Mouse (Mus musculus) midbrain, embryonic 12.5 days (tissue): ENCODE measurements around the gene Cebpa. TPM values are rescaled to one million over a fixed set of nuclear protein-coding genes. Genes with fewer than 3 reads are reported as not detected.

ENCODE experiments used
- ATAC-seq: fragments of 200-750 bp; cut with Nextera tagmentation; 2 replicates; pipeline ENCODE4 v1.8.0; 2017; ENCODE audit warnings: low read depth, moderate TSS enrichment, moderate library complexity; ENCODE audit not compliant: low FRiP score
- H3K27ac ChIP-seq: fragments of 300-500 bp; sonication (generic); replicated peaks from 2 replicates; pipeline ENCODE4 v1.5.1; 2016; ENCODE audit warnings: mild to moderate bottlenecking
- H3K27me3 ChIP-seq: fragments of 300-500 bp; sonication (generic); 2 replicates; pipeline ENCODE4 v1.6.1; 2016; ENCODE audit warnings: mild to moderate bottlenecking
- H3K36me3 ChIP-seq: fragments of 300-500 bp; sonication (generic); 2 replicates; pipeline ENCODE4 v1.6.1; 2016
- H3K4me1 ChIP-seq: fragments of 300-500 bp; sonication (generic); 2 replicates; pipeline ENCODE4 v1.6.1; 2016
- H3K4me2 ChIP-seq: fragments of 300-500 bp; sonication (generic); replicated peaks from 2 replicates; pipeline ENCODE4 v1.6.1; 2016; ENCODE audit warnings: mild to moderate bottlenecking, moderate library complexity
- H3K4me3 ChIP-seq: fragments of 300-500 bp; sonication (generic); 2 replicates; pipeline ENCODE4 v1.5.1; 2016; ENCODE audit warnings: mild to moderate bottlenecking
- H3K9ac ChIP-seq: fragments of 300-500 bp; sonication (generic); replicated peaks from 2 replicates; pipeline ENCODE4 v1.6.1; 2016; ENCODE audit warnings: mild to moderate bottlenecking, moderate library complexity
- H3K9me3 ChIP-seq: fragments of 300-500 bp; sonication (generic); 2 replicates; pipeline ENCODE4 v1.6.1; 2016; ENCODE audit warnings: mild to moderate bottlenecking
- WGBS: fragments of 180-500 bp; shearing (Covaris S2); methylation state at CpG from one replicate; pipeline ENCODE4 v1.1.7; 2016; 5-methylcytosine and 5-hydroxymethylcytosine counted together
- polyA plus RNA-seq: library from polyadenylated mRNA; unstranded; fragments of >200 nt; fragmentation: Nextera tagmentation; extraction: Ambion mirVana; gene quantifications from 2 replicates; pipeline ENCODE4 v1.2.1, GENCODE M21; 2016

Cebpa gene
- polyA plus RNA-seq, 1 experiment from 2014 or later, result 0.77 TPM

GRCm38 (mm10) chr7:35134621-35135020 lies 15.5 kb downstream of the Cebpa start:
- no peak overlapping the region for H3K9ac ChIP-seq
- no peaks in the 10 kb centered on the region for H3K4me1 ChIP-seq
- H3K9me3 ChIP-seq, result no peaks in the 10 kb centered on the region
- H3K4me3 ChIP-seq, result no peak overlapping the region
- ATAC-seq, result no peak
- 46% methylated on average over 5 of the region's 5 CpGs for WGBS
- H3K27me3 ChIP-seq, result 0 out of 2 replicates have a peak, but pooled peaks cover 3% of the 10 kb centered on the region
- H3K4me2 ChIP-seq, result no peak overlapping the region
- H3K36me3 ChIP-seq, result no peaks in the 10 kb centered on the region
- no peak overlapping the region for H3K27ac ChIP-seq

GRCm38 (mm10) chr7:35137524-35137923 lies 18.4 kb downstream of the Cebpa start:
- Histone ChIP-seq H3K36me3 (no peaks in the 10 kb centered on the region), H3K27ac (no peak overlapping the region), H3K27me3 (0 out of 2 replicates have a peak, but pooled peaks cover 3% of the 10 kb centered on the region), H3K9ac (no peak overlapping the region), H3K4me3 (no peak overlapping the region), H3K9me3 (no peaks in the 10 kb centered on the region), H3K4me2 (no peak overlapping the region), H3K4me1 (no peaks in the 10 kb centered on the region)
- 82% methylated on average over 1 of the region's 1 CpGs for WGBS
- ATAC-seq, result no peak

GRCm38 (mm10) chr7:35138481-35138880 lies 19.4 kb downstream of the Cebpa start:
- no peak for ATAC-seq
- Histone ChIP-seq H3K9me3 (no peaks in the 10 kb centered on the region), H3K9ac (no peak overlapping the region), H3K27me3 (0 out of 2 replicates have a peak, but pooled peaks cover under 1% of the 10 kb centered on the region), H3K36me3 (no peaks in the 10 kb centered on the region), H3K4me3 (no peak overlapping the region), H3K27ac (no peak overlapping the region), H3K4me1 (no peaks in the 10 kb centered on the region), H3K4me2 (no peak overlapping the region)
- WGBS, result 67% methylated on average over 4 of the region's 4 CpGs

- H3K9me3 ChIP-seq, result no peaks in the 10 kb centered on the region
- no peak overlapping the region for H3K4me3 ChIP-seq
- 82% methylated on average over 5 of the region's 5 CpGs for WGBS
Measured at GRCm38 (mm10) chr7:35139880-35140279, 20.8 kb downstream of the Cebpa start.

GRCm38 (mm10) chr7:35141519-35141918 lies 22.4 kb downstream of the Cebpa start:
- Histone ChIP-seq H3K27ac (no peak overlapping the region), H3K4me1 (no peaks in the 10 kb centered on the region), H3K9ac (no peak overlapping the region), H3K36me3 (no peaks in the 10 kb centered on the region), H3K9me3 (no peaks in the 10 kb centered on the region), H3K4me3 (no peak overlapping the region), H3K4me2 (no peak overlapping the region), H3K27me3 (no peaks in the 10 kb centered on the region)
- WGBS, result 75% methylated on average over 5 of the region's 5 CpGs
- no peak for ATAC-seq

More at GRCm38 (mm10) chr7:35139880-35140279, 20.8 kb downstream of the Cebpa start:
- no peak overlapping the region for H3K27ac ChIP-seq
- no peaks in the 10 kb centered on the region for H3K27me3 ChIP-seq
- no peak overlapping the region for H3K4me2 ChIP-seq
- no peak overlapping the region for H3K9ac ChIP-seq
- H3K4me1 ChIP-seq, result no peaks in the 10 kb centered on the region
- H3K36me3 ChIP-seq, result no peaks in the 10 kb centered on the region
- ATAC-seq, result no peak

GRCm38 (mm10) chr7:35142522-35142921 lies 23.4 kb downstream of the Cebpa start:
- no peaks in the 10 kb centered on the region for H3K9me3 ChIP-seq
- H3K27ac ChIP-seq, result no peak overlapping the region
- no peak overlapping the region for H3K4me3 ChIP-seq
- H3K4me2 ChIP-seq, result no peak overlapping the region
- ATAC-seq, result no peak
- WGBS, result 78% methylated on average over 8 of the region's 8 CpGs
- H3K36me3 ChIP-seq, result no peaks in the 10 kb centered on the region
- 0 out of 2 replicates have a peak, but pooled peaks cover 2% of the 10 kb centered on the region for H3K4me1 ChIP-seq
- no peak overlapping the region for H3K9ac ChIP-seq
- no peaks in the 10 kb centered on the region for H3K27me3 ChIP-seq

- Histone ChIP-seq H3K9ac (no peak overlapping the region), H3K4me1 (0 out of 2 replicates have a peak, but pooled peaks cover 6% of the 10 kb centered on the region), H3K27me3 (no peaks in the 10 kb centered on the region), H3K36me3 (no peaks in the 10 kb centered on the region), H3K4me2 (no peak overlapping the region), H3K9me3 (no peaks in the 10 kb centered on the region), H3K27ac (no peak overlapping the region), H3K4me3 (no peak overlapping the region)
- no peak for ATAC-seq
- 70% methylated on average over 6 of the region's 6 CpGs for WGBS
Measured at GRCm38 (mm10) chr7:35143864-35144618, 24.9 kb downstream of the Cebpa start.

- Histone ChIP-seq H3K4me2 (no peak overlapping the region), H3K4me3 (no peak overlapping the region), H3K27me3 (no peaks in the 10 kb centered on the region), H3K36me3 (no peaks in the 10 kb centered on the region), H3K4me1 (0 out of 2 replicates have a peak, but pooled peaks cover 6% of the 10 kb centered on the region), H3K9ac (no peak overlapping the region), H3K27ac (no peak overlapping the region), H3K9me3 (no peaks in the 10 kb centered on the region)
- WGBS, result 83% methylated on average over 9 of the region's 9 CpGs
- no peak for ATAC-seq
Measured at GRCm38 (mm10) chr7:35145068-35145467, 26.0 kb downstream of the Cebpa start.

GRCm38 (mm10) chr7:35146269-35146668 lies 27.2 kb downstream of the Cebpa start:
- WGBS, result 80% methylated on average over 10 of the region's 10 CpGs
- H3K9ac ChIP-seq, result no peak overlapping the region
- no peak for ATAC-seq
- no peak overlapping the region for H3K4me3 ChIP-seq
- H3K4me2 ChIP-seq, result no peak overlapping the region
- H3K9me3 ChIP-seq, result no peaks in the 10 kb centered on the region
- H3K4me1 ChIP-seq, result 0 out of 2 replicates have a peak, but pooled peaks cover 6% of the 10 kb centered on the region
- H3K36me3 ChIP-seq, result no peaks in the 10 kb centered on the region
- H3K27me3 ChIP-seq, result no peaks in the 10 kb centered on the region
- no peak overlapping the region for H3K27ac ChIP-seq

GRCm38 (mm10) chr7:35149616-35150433 lies 30.7 kb downstream of the Cebpa start:
- no peak overlapping the region for H3K27ac ChIP-seq
- H3K9ac ChIP-seq, result no peak overlapping the region
- no peaks in the 10 kb centered on the region for H3K36me3 ChIP-seq
- H3K4me1 ChIP-seq, result 0 out of 2 replicates have a peak, but pooled peaks cover 6% of the 10 kb centered on the region
- H3K4me2 ChIP-seq, result no peak overlapping the region
- H3K27me3 ChIP-seq, result no peaks in the 10 kb centered on the region
- ATAC-seq, result no peak
- no peak overlapping the region for H3K4me3 ChIP-seq
- 73% methylated on average over 15 of the region's 15 CpGs for WGBS
- H3K9me3 ChIP-seq, result no peaks in the 10 kb centered on the region

- no peaks in the 10 kb centered on the region for H3K27me3 ChIP-seq
Measured at GRCm38 (mm10) chr7:35150860-35151259, 31.8 kb downstream of the Cebpa start.

GRCm38 (mm10) chr7:35154449-35154848 lies 35.4 kb downstream of the Cebpa start:
- no peaks in the 10 kb centered on the region for H3K4me1 ChIP-seq
- H3K27me3 ChIP-seq, result no peaks in the 10 kb centered on the region
- H3K9me3 ChIP-seq, result peaks cover 2% of the 10 kb centered on the region; the same call in 1 of the 2 replicates
- H3K9ac ChIP-seq, result no peak overlapping the region
- H3K27ac ChIP-seq, result no peak overlapping the region
- no peaks in the 10 kb centered on the region for H3K36me3 ChIP-seq
- 79% methylated on average over 12 of the region's 12 CpGs for WGBS
- H3K4me3 ChIP-seq, result no peak overlapping the region
- ATAC-seq, result no peak
- H3K4me2 ChIP-seq, result no peak overlapping the region

More at GRCm38 (mm10) chr7:35150860-35151259, 31.8 kb downstream of the Cebpa start:
- no peaks in the 10 kb centered on the region for H3K36me3 ChIP-seq
- H3K4me3 ChIP-seq, result no peak overlapping the region
- ATAC-seq, result no peak
- H3K4me1 ChIP-seq, result 0 out of 2 replicates have a peak, but pooled peaks cover 6% of the 10 kb centered on the region
- H3K4me2 ChIP-seq, result no peak overlapping the region
- H3K9me3 ChIP-seq, result no peaks in the 10 kb centered on the region
- no peak overlapping the region for H3K27ac ChIP-seq
- WGBS, result 84% methylated on average over 5 of the region's 5 CpGs
- no peak overlapping the region for H3K9ac ChIP-seq
